Mouse (Mus musculus) left cerebral cortex, postnatal 14 days (tissue): Measurements from ENCODE around the gene Dynll1. TPM values are rescaled to one million over a fixed set of nuclear protein-coding genes. Genes with fewer than 3 reads are reported as not detected.
"Not testable (repeated sequence)": the region's sequence is repeated elsewhere in the genome, so short reads cannot be mapped to it uniquely, and the experiment has no call there.

ENCODE experiments used
- DNase-seq, 2 experiments: peaks; one replicate each; pipeline ENCODE4 v3.0.0; 2021 to 2022; ENCODE audit warnings: low spot score in 2 of 2, mixed read lengths in 1 of 2
- intact Hi-C: fragments of 180-260 bp; cut with DNase I; formaldehyde crosslinking; loops from one replicate; pipeline ENCODE4 v1.15.1; 2025
- total RNA-seq, 2 experiments: library from RNA; stranded (reverse); gene quantifications; 2 replicates each; pipeline ENCODE4 v1.2.3; 2021

Gene Dynll1
- total RNA-seq, 2 experiments from 2014 or later: 770 to 772 TPM

DNA sequence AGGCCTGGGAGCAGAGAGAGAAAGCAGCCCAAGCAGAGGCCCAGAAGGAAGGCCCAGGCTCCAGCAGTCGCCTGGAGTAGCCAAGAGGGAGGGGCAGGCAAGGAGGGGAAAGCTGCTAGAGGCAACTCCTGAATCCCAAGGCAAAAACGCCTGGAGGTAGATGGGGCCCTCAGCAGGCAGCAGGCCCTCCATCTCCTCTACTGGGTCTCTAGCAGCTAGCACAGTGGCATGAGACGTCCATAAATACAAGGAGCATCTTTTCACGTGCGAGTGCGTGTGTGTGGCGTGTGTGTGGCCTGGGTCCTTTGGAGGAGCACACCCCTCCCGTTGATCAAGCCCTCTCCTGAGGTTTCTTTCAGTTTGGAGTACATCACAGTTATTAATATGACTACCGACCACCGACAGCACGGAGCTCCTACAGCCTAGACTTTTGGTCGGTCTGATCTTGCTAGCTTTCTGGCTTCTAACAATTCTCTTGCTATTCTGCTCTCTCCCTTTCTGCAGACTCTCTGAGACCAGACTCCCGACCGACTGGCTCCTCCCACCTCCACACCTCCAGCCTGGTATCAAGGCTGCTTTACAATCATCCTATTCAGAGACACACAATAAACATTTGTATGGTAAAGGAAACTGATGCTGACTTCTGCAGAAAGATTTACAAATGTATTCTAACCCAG, 16.3 kb upstream of the Dynll1 start:
- intact Hi-C loops: no loop called here
- DNase-seq: no peak

GRCm38 (mm10) chr5:115313668-115313943, 12.8 kb upstream of the Dynll1 start:
- DNase-seq: no peak

GRCm38 (mm10) chr5:115312816-115313667, 12.2 kb upstream of the Dynll1 start:
- DNase-seq: no peak
- intact Hi-C loops: no loop called here

More at GRCm38 (mm10) chr5:115313668-115313943, 12.8 kb upstream of the Dynll1 start:
- intact Hi-C loops: no loop called here

DNA sequence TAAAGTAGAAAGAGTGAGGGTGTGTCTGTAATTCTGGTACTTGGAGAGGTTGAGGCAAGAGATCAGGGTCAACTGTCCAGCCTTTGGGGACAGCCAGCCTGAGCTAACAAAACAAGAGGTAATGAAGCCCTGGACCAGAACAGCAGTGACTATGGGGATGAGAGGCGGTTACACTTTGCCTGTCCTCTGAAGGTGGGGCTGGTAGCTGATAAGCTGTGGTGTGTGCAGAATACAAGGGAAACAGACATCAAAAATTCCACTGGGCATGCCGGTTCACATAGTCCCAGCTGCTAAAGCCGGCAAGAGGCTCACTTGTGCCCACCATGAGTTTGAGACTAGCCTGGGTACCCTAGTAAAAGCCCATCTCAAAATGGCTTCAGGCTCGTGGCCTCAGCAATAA, 11.6 kb upstream of the Dynll1 start:
- DNase-seq: no peak
- intact Hi-C loops: no loop called here

DNA sequence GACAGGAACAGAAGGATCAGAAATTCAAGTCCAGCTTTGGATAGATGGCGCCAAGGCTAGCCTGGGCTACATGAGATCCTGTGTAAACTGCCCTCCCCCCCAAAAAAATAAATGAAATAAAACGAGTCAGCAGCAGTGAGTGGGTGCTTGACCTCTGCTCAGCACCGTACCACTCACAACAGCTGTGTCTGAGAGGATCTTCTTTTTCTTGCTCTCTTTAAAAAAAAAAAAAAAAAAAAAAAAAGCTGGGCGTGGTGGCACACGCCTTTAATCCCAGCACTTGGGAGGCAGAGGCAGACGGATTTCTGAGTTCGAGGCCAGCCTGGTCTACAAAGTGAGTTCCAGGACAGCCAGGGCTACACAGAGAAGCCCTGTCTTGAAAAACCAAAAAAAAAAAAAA, 1.4 kb upstream of the Dynll1 start:
- intact Hi-C loops: loop anchor here (5.0 kb wide), 1 partner anchor 40 kb away; the partner anchor contains the start of genes Gatc and Triap1
- DNase-seq: not testable (repeated sequence)

DNA sequence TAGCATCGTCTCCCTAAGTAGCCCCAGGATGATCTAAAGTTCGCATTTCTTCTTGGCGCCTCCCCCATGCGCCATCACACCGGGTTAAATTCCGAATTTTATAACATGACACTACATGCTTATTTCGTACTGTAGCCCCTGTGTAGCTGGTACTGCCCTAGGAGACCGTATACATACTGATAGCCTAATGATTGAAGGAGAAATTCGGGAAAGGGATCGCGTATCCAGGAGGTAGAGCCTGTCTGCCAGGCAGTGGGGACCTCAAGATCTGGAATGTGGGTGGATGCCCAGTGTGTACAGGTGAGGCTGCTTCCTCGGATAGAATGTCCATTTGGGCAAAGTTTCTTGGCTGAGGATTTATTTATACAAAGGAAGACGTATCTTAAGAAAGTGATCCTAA, 816 bp upstream of the Dynll1 start:
- no peak for DNase-seq
- intact Hi-C loops: loop anchor here (5.0 kb wide), 1 partner anchor 41 kb away; the partner anchor contains the start of genes Gatc and Triap1

- intact Hi-C loops: loop anchor here (1.0 to 5.0 kb wide), 2 partner anchors 19 to 42 kb away; partner anchors contain the start of genes Gatc and Triap1
- DNase-seq: peak; percentile 62 to 74
Measured at GRCm38 (mm10) chr5:115300035-115300744, 609 bp downstream of the Dynll1 start.

DNA sequence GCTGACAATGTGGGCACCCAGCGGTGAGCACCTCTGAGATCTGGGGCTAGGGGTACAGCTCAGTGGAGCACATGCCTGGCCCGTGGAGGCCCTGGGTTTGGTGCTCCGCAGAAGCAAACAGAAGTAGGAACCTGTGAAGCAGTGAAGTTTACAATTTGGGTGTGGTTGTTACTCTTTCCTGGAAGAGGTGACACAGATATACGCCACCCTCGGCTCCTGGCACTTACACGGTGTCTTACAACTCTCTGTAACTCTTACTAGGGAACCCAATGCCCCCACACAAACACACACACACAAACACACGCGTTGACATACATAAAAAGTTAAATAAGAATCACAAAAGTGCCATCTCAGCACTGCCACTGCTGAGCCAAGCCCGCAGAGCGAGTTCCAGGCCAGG, 4.5 kb downstream of the Dynll1 start:
- no peak for DNase-seq
- intact Hi-C loops: no loop called here

- intact Hi-C loops: no loop called here
- no peak for DNase-seq
Measured at GRCm38 (mm10) chr5:115294173-115294572, 6.6 kb downstream of the Dynll1 start.

DNA sequence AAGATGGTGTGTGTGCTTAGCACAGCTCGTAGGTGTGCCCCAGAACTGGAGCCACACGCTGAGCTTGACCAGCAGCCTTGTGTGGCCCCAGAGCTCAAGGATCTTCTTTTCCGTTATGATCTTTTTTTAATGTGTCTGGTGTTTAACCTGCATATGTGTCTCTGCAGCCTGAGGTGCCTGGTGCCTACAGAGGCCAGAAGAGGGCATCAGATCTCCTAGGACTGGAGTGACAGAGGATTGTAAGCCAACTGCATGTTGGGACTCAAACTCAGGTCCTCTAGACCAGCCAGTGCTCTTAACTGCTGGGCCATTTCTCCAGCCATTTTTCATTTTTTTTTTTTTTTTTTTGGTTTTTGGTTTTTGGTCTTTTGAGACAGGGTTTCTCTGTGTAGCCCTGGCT, 16.1 kb downstream of the Dynll1 start:
- DNase-seq: no peak
- intact Hi-C loops: no loop called here

DNA sequence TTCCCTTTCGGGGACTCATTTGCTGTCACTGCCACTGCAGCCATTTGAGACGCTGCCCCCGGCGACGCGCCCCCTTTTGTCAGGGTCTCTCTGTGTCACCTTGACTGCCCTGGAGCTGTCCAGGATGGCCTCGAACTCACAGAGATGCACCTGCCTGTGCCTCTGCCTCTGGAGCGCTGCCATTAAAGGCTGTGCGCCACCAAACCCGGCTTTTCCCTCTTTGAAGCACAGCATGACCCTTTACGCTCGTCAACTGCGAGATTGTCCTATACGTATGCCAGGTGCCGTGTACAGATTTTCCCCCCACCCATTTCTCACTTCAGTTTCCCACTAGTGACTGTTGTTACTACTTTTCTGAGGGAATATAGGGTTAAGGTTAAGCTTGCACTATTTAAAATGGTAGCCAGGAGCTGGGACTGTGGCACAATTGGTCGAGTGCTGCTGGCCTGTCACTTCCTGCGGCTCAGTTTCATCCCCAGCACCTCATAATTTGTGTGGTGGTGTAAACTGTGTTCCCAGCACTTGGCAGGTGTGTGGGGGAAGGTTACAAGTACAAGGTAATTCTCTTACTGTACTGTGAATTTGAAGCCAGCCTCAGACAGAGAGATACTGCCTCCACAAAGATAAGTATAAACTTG, 20.6 kb downstream of the Dynll1 start:
- DNase-seq: no peak
- intact Hi-C loops: no loop called here

- intact Hi-C loops: no loop called here
- peak; percentile 85 to 91 for DNase-seq
Measured at GRCm38 (mm10) chr5:115279226-115280049, 21.4 kb downstream of the Dynll1 start, which contains the start of gene Coq5. Gene Coq5, plus strand, starts transcription at chr5:115279666.

GRCm38 (mm10) chr5:115278785-115279184, 22.0 kb downstream of the Dynll1 start:
- no peak for DNase-seq
- intact Hi-C loops: no loop called here

- intact Hi-C loops: no loop called here
- no peak for DNase-seq
Measured at GRCm38 (mm10) chr5:115278053-115278452, 22.7 kb downstream of the Dynll1 start.

DNA sequence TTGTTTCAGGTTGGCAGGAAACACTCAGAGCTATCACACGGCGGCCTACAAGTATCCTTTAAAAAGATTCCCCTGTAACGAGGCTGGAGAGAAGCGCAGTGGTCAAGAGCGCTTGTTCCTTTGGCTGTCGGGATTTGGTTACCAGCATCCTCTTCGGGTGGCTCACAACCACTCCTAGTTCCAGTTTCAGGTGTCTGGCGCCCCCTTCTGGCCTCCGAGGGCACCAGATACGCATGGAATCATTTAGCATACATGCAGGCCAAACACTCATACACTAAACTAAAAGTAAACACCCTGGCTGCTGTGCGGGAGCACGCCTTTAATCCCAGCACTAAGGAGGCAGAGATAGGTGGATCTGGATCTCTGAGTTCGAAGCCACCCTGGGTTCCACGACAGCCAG, 24.8 kb downstream of the Dynll1 start:
- intact Hi-C loops: no loop called here
- no peak for DNase-seq

DNA sequence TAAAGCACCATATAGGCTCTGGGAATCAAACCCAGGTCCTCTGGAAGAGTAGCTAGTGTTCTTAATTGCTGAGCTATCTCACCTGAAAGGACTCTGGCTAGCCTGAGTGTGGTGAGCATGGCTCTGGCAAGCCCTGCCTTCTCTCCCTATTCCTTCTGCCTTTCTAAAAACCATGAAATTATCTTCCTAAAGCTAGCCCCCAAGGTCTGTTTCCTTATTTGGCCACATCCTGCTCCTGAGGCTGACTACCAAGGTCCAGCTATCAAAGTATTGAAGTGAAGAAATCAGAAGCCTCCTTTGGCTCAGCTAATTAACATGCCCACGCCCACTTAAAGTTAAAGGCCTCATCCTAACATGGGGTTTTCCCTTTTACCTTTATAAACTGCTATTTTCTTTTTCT, 26.0 kb downstream of the Dynll1 start:
- DNase-seq: no peak
- intact Hi-C loops: no loop called here

DNA sequence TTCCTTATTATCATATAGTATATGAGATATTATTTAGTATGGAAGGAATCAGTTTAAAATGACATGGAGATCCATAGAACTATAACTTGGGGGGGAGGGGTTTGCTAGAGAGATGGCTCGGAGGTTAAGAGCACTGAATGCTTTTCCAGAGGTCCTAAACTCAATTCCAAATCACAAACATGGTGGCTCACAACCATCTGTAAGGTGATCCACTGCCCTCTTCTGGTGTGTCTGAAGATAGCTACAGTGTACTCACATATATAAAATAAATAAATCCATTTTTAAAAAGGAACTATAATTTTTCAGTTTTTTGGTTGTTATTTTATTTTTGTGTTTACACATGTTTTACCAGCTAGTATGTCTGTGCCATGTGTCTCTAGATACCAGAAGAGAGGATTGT, 26.4 kb downstream of the Dynll1 start:
- intact Hi-C loops: no loop called here

DNA sequence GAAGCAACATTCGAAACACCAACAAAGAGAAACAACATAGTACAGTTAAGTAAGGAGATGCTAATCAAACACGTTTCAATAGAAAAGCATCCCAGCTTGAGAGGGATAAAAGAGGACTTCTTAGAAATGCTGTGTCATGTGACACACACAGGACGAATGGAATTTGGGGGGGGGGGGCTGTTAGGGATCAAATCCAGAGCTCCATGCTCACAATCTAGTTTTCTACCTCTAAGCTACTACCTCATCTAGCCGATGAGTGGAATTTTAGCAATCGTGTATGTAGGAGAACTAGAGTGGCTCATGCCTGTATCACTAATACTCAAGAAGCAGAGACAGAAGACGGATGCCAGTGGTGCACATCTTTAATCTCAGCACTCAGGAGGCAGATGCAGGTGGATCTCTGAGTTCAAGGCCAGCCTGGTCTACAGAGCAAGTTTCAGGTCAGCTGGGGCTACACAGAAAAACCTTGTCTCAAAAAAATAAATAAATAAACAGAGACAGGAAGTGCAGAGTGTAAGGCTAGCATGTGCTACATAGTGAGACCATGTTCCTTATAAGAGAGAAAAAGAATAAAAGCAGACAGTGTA, 27.2 kb downstream of the Dynll1 start:
- no peak for DNase-seq
- intact Hi-C loops: no loop called here

More for the DNA sequence above, 26.4 kb downstream of the Dynll1 start:
- no peak for DNase-seq
